Mouse (Mus musculus): ENCODE measurements around the gene Ip6k3. TPM values are rescaled to one million over a fixed set of nuclear protein-coding genes. Genes with fewer than 3 reads are reported as not detected.

The Ip6k3 gene
- polyA plus RNA-seq (2012; rRNA removed) = 0.47 and 0.55 TPM in 2 replicates
- 0.46 and 0.76 TPM in 2 replicates for polyA plus RNA-seq (2014; fragmentation: Nextera tagmentation; extraction: Ambion mirVana)

DNA sequence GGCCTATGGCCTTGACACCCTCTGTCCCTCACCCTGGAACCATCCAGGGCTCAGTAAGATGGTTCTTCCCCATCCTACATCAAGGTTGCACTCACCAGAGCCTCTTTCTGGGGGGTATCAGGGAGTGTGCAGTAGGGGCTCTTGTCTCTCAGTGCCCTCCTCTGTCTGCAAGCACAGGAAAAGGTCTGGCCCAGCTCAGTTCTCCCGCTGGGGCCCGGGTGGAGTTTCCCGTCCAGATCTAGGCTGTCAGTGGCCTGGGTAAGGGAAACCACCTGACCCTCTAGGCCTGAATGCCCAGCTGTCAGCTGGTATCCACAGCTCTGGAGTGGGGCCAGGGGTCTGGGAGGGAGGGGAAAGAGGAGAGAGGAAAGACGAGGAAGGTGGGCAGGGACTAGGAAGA, at the start of gene Ip6k3:
Gene Ip6k3 (minus strand): TSS at position 251 of the 400 bp plus-strand sequence.
- H3K4me3 ChIP-seq (replicated peaks; ENCODE audit: low read length) = no peak within 1 kb of the TSS
- H3K9me3 ChIP-seq (ENCODE audit: control insufficient read depth, low read length) = no peaks in the 10 kb centered on the region
- no peak for DNase-seq (ENCODE audit: low spot score)
- no peak within 1 kb of the TSS for H3K4me2 ChIP-seq (replicated peaks; ENCODE audit: low read depth, low read length, severe bottlenecking)
- no peak within 1 kb of the TSS for H3K27ac ChIP-seq (replicated peaks; ENCODE audit: low read depth, low read length)
- H3K4me1 ChIP-seq (ENCODE audit: control insufficient read depth, insufficient read depth, low read length) = peaks cover 17% of the 10 kb centered on the region; the same call in 1 of the 2 replicates
- peak; percentile 45; the same call in 1 of the 2 replicates for ATAC-seq (ENCODE audit: low FRiP score, low read depth)
- TF ChIP-seq POLR2A (IDR thresholded peaks at IDR 0.05; ENCODE audit: borderline replicate concordance, extremely low read depth, insufficient read depth, insufficient read length) = no peak
- WGBS = 46% methylated on average over 4 of the region's 4 CpGs
- H3K27me3 ChIP-seq (ENCODE audit: control insufficient read depth, insufficient read depth, low read length) = no peaks in the 10 kb centered on the region
- H3K36me3 ChIP-seq (ENCODE audit: control insufficient read depth, insufficient read depth, low read length) = no peaks in the 10 kb centered on the region
- H3K9ac ChIP-seq (ENCODE audit: low read depth, low read length, severe bottlenecking) = no peak within 1 kb of the TSS

GRCm38 (mm10) chr17:27212768-27213525, 45.4 kb upstream of the Ip6k3 start:
- no peaks in the 10 kb centered on the region; the same call in 1 of the 2 replicates for H3K27me3 ChIP-seq (ENCODE audit: control insufficient read depth, insufficient read depth, low read length)
- TF ChIP-seq POLR2A (IDR thresholded peaks at IDR 0.05; ENCODE audit: borderline replicate concordance, extremely low read depth, insufficient read depth, insufficient read length) = no peak
- WGBS = 7% methylated on average over 11 of the region's 11 CpGs
- no peak overlapping the region for H3K27ac ChIP-seq (replicated peaks; ENCODE audit: low read depth, low read length)
- no peak overlapping the region for H3K4me2 ChIP-seq (replicated peaks; ENCODE audit: low read depth, low read length, severe bottlenecking)
- no peak for ATAC-seq (ENCODE audit: low FRiP score, low read depth)
- H3K9me3 ChIP-seq (ENCODE audit: control insufficient read depth, low read length) = no peaks in the 10 kb centered on the region
- no peaks in the 10 kb centered on the region for H3K4me1 ChIP-seq (ENCODE audit: control insufficient read depth, insufficient read depth, low read length)
- no peak overlapping the region for H3K4me3 ChIP-seq (replicated peaks; ENCODE audit: low read length)
- peak; percentile 56 for DNase-seq (ENCODE audit: low spot score)
- H3K9ac ChIP-seq (ENCODE audit: low read depth, low read length, severe bottlenecking) = no peak overlapping the region
- H3K36me3 ChIP-seq (ENCODE audit: control insufficient read depth, insufficient read depth, low read length) = no peaks in the 10 kb centered on the region

DNA sequence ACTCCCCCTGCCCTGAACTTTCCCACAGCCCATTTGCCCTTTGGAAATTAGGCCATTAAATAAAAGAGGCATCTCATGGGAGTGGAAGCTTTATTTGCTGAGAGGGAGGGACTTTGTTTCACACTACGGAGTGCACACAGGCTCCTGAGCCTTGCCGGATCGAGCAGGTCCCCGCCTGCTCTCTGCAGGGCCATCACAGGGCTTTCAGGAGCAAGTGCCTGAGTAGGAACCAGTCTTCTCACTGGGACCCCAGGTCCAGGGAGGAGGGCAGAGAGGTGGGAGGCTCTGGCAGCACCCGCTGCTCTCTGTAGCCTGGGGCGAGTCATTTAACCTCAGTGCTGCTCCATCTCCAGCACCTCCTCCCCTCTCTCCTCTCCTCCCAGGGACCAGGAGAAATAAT, 44.4 kb upstream of the Ip6k3 start:
- Histone ChIP-seq H3K4me1 (ENCODE audit: control insufficient read depth, insufficient read depth, low read length) (peaks cover 3% of the 10 kb centered on the region), H3K4me2 (replicated peaks; ENCODE audit: low read depth, low read length, severe bottlenecking) (no peak overlapping the region), H3K9ac (ENCODE audit: low read depth, low read length, severe bottlenecking) (no peak overlapping the region), H3K27me3 (ENCODE audit: control insufficient read depth, insufficient read depth, low read length) (no peaks in the 10 kb centered on the region; the same call in 1 of the 2 replicates), H3K9me3 (ENCODE audit: control insufficient read depth, low read length) (no peaks in the 10 kb centered on the region), H3K4me3 (replicated peaks; ENCODE audit: low read length) (no peak overlapping the region), H3K27ac (replicated peaks; ENCODE audit: low read depth, low read length) (no peak overlapping the region), H3K36me3 (ENCODE audit: control insufficient read depth, insufficient read depth, low read length) (no peaks in the 10 kb centered on the region)
- ATAC-seq (ENCODE audit: low FRiP score, low read depth) (no peak), DNase-seq (ENCODE audit: low spot score) (no peak)
- TF ChIP-seq POLR2A (IDR thresholded peaks at IDR 0.05; ENCODE audit: borderline replicate concordance, extremely low read depth, insufficient read depth, insufficient read length) = no peak
- 27% methylated on average over 6 of the region's 6 CpGs for WGBS

- ATAC-seq (ENCODE audit: low FRiP score, low read depth) = no peak
- H3K27ac ChIP-seq (replicated peaks; ENCODE audit: low read depth, low read length) = no peak overlapping the region
- H3K36me3 ChIP-seq (ENCODE audit: control insufficient read depth, insufficient read depth, low read length) = peaks cover 2% of the 10 kb centered on the region; the same call in 1 of the 2 replicates
- no peak overlapping the region for H3K4me3 ChIP-seq (replicated peaks; ENCODE audit: low read length)
- H3K27me3 ChIP-seq (ENCODE audit: control insufficient read depth, insufficient read depth, low read length) = no peaks in the 10 kb centered on the region
- DNase-seq (ENCODE audit: low spot score) = no peak
- H3K9ac ChIP-seq (ENCODE audit: low read depth, low read length, severe bottlenecking) = no peak overlapping the region
- TF ChIP-seq POLR2A (IDR thresholded peaks at IDR 0.05; ENCODE audit: borderline replicate concordance, extremely low read depth, insufficient read depth, insufficient read length) = no peak
- peaks cover 16% of the 10 kb centered on the region for H3K4me1 ChIP-seq (ENCODE audit: control insufficient read depth, insufficient read depth, low read length)
- H3K4me2 ChIP-seq (replicated peaks; ENCODE audit: low read depth, low read length, severe bottlenecking) = no peak overlapping the region
- WGBS = 17% methylated on average over 11 of the region's 11 CpGs
- H3K9me3 ChIP-seq (ENCODE audit: control insufficient read depth, low read length) = no peaks in the 10 kb centered on the region
These were observed 39.6 kb upstream of the Ip6k3 start for GRCm38 (mm10) chr17:27207113-27207707.

- peak; percentile 82; the same call in 1 of the 2 replicates for TF ChIP-seq POLR2A (IDR thresholded peaks at IDR 0.05; ENCODE audit: borderline replicate concordance, extremely low read depth, insufficient read depth, insufficient read length)
- peak within 1 kb of the TSS; percentile 89 for H3K4me3 ChIP-seq (replicated peaks; ENCODE audit: low read length)
- peak; percentile 94 for ATAC-seq (ENCODE audit: low FRiP score, low read depth)
- peaks cover 30% of the 10 kb centered on the region for H3K36me3 ChIP-seq (ENCODE audit: control insufficient read depth, insufficient read depth, low read length)
- H3K27ac ChIP-seq (replicated peaks; ENCODE audit: low read depth, low read length) = peak within 1 kb of the TSS; percentile 92
- peak within 1 kb of the TSS; percentile 92 for H3K4me2 ChIP-seq (replicated peaks; ENCODE audit: low read depth, low read length, severe bottlenecking)
- no peaks in the 10 kb centered on the region for H3K9me3 ChIP-seq (ENCODE audit: control insufficient read depth, low read length)
- WGBS = 8% methylated on average over 51 of the region's 97 CpGs
- no peaks in the 10 kb centered on the region for H3K27me3 ChIP-seq (ENCODE audit: control insufficient read depth, insufficient read depth, low read length)
- peak; percentile 94 for DNase-seq (ENCODE audit: low spot score)
- peak within 1 kb of the TSS; percentile 98 for H3K9ac ChIP-seq (ENCODE audit: low read depth, low read length, severe bottlenecking)
- H3K4me1 ChIP-seq (ENCODE audit: control insufficient read depth, insufficient read depth, low read length) = peaks cover 27% of the 10 kb centered on the region
These were observed 36.7 kb upstream of the Ip6k3 start, which contains the start of gene Lemd2 for GRCm38 (mm10) chr17:27204075-27204909. Gene Lemd2 (minus strand): TSS chr17:27204469.

Data from limb, embryonic 14.5 days (tissue).